Mouse (Mus musculus) megakaryocyte progenitor cell, adult 5-6 weeks (primary cell): ENCODE measurements around the gene Hk1. TPM values are rescaled to one million over a fixed set of nuclear protein-coding genes. Genes with fewer than 3 reads are reported as not detected.
A peak's percentile ranks its signal among the peaks of the same experiment; 100 is the strongest.

Experiments used
- ATAC-seq: replicated peaks from 2 replicates; pipeline ENCODE4 v1.8.0; 2016; ENCODE audit warnings: mild to moderate bottlenecking, moderate TSS enrichment, inconsistent platforms; ENCODE audit not compliant: poor library complexity
- total RNA-seq, 2 experiments: library from RNA; stranded (forward) in 1 of 2; stranded (reverse) in 1 of 2; fragments of 157-497, 149-512 nt in 1 of 2; fragments of 200-1000 nt in 1 of 2; gene quantifications; 2 replicates each; pipeline versions ENCODE4 v1.2.3 to v1.2.4; 2015 to 2017

Hk1 gene
- total RNA-seq (2015) (30.9 and 37.2 TPM in 2 replicates), total RNA-seq (2017) (86.2 and 116 TPM in 2 replicates)

- ATAC-seq: no peak
Observed at GRCm38 (mm10) chr10:62379808-62380207, at the start of gene Hk1. TSS of gene Hk1 (minus strand) at chr10:62379908.

DNA sequence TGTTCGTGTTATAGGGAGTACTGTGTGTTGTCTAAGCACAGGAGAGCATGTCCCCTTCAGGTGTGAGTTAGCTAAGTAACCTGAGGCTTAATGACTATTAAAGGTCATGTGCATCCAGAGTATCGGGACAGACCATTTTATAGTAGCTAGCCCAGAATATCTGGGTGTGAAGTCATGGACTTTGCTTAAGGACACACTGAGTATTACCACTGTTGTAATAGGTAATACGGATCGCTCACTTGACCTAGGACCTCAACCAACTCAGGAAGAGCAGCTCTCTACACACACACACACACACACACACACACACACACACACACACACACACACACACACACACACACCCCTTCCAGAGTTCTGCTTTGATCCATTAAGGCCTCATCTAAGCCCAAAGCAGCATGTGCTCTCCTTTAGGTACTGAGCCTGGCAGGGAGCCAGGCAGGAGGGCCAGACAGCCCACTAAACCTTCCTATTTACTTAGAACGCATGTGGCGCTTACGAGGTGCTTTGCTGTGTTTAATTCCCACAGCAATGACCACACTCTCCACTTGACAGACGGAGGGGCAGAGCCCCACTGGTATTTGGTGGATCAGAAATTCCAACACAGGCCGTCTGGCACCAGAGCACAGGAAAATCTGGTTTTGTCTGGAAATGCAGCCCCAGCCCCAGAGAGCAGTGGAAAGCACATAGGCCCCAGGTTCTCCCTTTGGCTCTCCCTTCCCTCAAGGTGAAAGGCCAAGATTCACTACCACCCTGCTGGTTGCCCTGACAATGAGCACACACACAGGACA lies 45.6 kb upstream of the Hk1 start:
- ATAC-seq: no peak

DNA sequence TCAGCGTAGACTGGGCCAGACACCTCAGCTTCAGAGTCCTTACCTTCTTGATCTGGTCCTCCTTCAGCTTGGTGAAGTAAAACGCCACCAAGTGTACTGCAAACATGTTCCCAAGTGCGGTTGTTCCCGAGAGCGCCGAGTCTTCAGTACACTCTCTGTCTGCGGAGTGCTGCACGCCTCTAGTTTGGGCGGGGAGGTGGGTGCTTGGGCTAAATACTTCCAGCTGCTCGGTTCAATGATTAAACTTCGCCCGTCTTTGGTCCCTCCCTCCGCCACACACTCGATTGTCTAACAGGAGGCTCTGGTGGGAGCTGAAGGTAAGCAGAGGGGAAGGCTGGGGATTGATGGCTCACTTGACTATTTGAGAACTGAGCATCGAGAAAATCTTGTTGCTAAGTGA lies 42.5 kb upstream of the Hk1 start, which contains the start of gene Hkdc1:
TSS of gene Hkdc1 (minus strand) at position 237 of the 400 bp plus-strand sequence.
- no peak for ATAC-seq

DNA sequence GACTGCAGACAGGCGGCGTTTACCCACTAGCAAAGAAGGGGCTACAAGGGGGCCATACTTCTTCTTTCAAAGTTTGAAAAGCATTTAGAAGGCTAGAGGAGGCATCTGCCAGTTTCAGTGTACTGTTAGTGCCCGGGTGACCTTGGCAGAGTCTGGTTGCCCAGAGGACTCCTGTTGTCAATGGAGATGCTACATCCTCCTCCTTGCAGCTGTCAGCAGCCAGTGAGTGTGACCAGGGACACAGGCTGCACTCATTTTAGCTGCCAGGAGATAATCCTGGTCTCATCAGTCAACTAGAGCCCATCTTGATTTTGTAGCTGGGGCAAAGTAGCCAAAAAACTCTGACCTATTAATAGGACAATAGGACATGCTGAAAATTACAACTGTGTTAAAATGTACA lies 41.4 kb upstream of the Hk1 start:
- no peak for ATAC-seq

DNA sequence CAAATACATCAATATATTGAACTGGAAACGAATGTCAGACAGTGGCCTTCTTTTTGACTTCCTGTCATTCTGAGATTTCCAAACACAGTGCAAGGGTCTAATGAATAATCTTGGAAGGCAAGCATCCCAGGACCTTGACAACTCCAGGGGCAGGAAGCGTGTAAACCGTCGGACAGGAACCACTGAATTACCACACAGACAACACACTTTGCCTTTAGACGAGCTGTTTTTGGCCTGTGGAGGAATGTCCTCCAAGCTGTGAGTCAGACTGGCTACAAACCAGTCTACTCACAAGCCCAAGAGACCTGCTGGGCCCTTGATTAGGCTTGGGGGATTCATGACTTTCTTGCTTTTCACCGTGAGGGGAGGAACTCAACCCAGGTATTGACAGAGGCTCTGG lies 40.7 kb upstream of the Hk1 start:
- no peak for ATAC-seq

GRCm38 (mm10) chr10:62419422-62419821 lies 39.7 kb upstream of the Hk1 start:
- no peak for ATAC-seq

GRCm38 (mm10) chr10:62418831-62419356 lies 39.2 kb upstream of the Hk1 start:
- no peak for ATAC-seq

GRCm38 (mm10) chr10:62413606-62413982 lies 33.9 kb upstream of the Hk1 start:
- peak; percentile 54 for ATAC-seq

GRCm38 (mm10) chr10:62412906-62413605 lies 33.3 kb upstream of the Hk1 start:
- peak; percentile 34 for ATAC-seq

DNA sequence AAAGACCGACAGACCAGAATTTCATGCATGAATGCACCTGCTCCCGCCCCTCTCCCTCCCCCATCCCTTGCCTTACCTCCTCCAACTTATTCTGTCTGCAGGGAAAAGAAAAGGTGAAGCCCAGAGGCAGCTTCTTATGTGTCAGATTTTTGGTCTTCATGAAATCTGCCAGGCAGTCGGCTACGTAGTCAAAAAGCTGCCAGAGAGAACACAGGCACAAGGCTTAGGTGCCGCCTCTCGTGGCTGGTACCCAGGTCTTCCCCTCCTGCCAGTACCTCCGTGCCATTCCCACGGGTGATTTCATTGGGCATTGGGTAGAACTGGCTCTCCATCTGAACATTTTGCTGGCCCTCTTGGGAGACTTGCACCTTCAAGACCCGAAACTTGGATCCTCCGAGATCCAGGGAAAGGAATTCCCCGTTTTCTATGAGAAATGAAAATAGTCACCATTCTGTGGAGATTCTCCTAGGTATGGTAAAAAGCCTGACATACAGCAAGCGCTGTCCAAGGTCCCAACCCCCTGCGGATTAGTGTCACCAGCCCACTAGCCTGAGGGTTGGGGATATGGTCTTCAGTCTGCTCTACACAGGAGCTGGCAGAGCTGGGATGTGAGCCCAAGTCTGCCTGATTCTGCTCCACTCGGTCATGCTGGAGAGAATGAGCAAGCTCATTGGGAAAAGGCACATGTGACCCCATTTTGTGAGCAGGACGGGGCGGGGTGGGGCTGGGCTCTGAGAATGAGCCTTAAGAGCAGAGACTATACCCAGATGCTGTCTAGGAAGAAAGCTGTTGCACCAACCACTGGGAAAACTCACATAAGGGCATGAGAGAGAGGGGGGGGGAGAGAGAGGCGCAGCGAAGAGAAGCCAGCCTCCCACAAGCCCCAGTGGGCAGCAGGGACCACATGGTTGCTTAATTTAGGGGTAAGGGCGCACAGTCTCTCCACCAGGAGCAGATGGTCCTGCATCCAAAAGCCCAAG lies 32.0 kb upstream of the Hk1 start:
- no peak for ATAC-seq

DNA sequence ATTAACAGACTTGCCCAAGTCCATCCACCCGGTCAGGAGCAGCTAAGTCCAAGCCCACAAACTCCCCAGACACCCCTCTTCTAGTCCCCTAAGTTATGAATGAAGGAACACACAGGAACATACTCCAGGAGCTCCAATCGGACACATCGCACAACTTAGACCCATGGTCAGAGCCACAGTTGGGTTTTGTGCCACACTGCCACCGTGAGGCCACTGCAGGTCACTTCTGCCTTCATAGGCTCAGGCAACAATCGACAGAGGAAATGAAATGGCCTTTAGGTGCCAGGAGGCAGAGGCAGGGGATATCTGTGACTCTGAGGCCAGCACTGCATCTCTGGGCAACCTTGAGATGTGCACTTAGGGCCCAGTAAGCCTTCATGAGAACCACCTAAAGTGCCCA lies 31.2 kb upstream of the Hk1 start:
- ATAC-seq: peak; percentile 93

DNA sequence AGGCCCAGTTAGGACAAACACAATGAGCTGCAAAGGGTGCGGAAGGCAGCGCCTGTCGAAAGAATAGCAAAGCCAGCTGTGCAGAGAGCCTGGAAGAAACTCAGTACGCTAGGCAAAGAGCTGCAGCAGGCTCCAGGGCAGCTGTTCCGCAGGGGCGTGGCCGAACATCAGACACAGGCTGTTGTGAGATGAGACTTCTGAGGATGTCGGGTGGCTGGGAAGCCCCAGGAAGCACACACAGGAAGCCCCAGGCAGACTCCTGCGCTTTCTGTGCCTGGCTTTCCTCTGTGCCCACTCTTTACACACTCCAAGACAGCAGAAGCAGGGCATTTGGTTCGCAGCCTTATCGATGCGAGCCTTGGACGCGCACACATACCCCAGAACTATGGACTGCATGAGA lies 25.2 kb upstream of the Hk1 start:
- no peak for ATAC-seq

DNA sequence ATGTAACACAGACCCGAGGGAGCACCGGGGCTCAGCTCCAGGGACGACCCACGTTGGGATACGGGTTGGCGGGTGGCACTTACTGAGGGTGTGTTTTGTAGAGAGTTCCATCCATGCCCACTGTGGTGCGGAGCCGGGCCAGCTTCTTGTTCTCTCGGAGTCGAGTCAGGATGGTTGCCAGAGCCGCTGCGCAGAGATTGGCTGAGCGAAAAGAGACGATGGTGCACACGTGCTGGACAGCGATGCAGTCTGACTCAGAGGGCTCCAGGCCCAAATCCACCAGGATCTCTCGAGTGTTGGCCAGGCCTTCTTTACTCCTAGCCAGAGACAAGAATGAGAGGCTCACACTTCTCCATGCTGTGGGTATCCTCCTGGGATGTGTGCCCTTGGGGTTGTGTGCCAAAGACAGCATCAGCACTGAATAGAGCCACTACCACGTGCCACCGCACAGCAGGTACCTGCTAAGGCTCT lies 22.0 kb upstream of the Hk1 start:
- ATAC-seq: no peak

- no peak for ATAC-seq
Observed at GRCm38 (mm10) chr10:62383011-62383410, 3.3 kb upstream of the Hk1 start.

DNA sequence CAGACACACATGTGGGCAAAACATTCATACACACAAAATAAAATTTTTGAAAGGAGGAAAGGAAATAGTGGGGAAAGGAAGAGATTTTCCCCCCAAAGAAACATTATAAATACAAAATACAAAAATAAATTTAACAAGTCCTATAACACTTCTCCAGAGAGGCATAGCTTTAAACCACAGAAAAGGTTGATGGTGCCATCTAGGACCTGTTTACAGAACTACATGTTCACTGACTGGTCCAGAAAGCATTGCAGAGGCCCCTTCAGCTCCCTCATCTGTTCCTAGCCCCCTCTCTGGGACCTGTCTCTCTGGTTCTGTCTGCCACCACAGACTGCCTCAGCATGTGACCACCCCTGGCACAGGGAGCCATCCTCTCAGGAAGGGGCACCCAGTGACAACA lies 1.2 kb upstream of the Hk1 start:
- no peak for ATAC-seq

- ATAC-seq: peak; percentile 66
Observed at GRCm38 (mm10) chr10:62358827-62359226, 20.9 kb downstream of the Hk1 start.

- no peak for ATAC-seq
Observed at GRCm38 (mm10) chr10:62356105-62356730, 23.5 kb downstream of the Hk1 start.

- ATAC-seq: no peak
Observed at GRCm38 (mm10) chr10:62345147-62345546, 34.6 kb downstream of the Hk1 start.

DNA sequence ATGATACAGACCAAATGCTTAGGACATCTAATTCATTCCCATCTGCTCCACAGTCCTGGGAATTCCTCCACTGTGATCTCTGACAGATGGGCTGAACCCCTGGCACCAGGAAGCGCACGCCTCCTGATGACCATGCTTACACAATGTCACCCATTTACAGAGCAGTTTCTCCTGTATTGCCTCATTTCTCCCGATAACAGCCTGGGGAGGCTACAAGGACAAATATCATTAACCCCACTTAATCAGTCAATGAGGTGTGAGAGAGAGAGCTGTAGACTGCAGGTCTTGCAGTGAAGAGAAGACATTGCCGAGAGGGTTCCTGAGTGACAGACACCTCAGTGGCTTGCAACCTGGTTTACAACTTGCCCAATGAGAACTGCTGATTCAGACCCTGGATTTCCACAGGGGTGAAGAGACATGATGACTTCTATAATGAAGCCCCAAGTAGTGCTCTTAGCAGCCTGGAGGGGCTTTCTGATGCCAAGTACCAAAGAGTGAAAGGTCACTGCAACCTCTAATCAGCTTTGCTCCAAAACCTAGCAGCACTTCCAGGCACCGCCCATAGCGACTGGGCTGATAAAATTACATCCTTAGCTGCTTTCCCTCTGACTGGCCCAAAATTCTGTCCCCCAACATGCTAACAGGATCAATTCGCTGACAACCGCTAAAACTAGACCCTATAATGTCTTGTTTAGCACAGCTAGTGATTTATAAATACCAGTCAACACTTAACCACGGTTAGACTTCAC lies 35.5 kb downstream of the Hk1 start:
- ATAC-seq: no peak

GRCm38 (mm10) chr10:62342512-62342911 lies 37.2 kb downstream of the Hk1 start:
- ATAC-seq: peak; percentile 51
